Mouse (Mus musculus): Measurements from ENCODE around the gene Fchsd2.

The Fchsd2 gene

GRCm38 (mm10) chr7:101092618-101093017 is at the start of gene Fchsd2:
Gene Fchsd2, plus strand, starts transcription at chr7:101092863.
- DNase-seq (ENCODE audit: low spot score): no peak

GRCm38 (mm10) chr7:101043846-101044541 is 48.7 kb upstream of the Fchsd2 start:
- DNase-seq (ENCODE audit: low spot score): no peak

- no peak for DNase-seq (ENCODE audit: low spot score)
Measured at GRCm38 (mm10) chr7:101048247-101048646, 44.4 kb upstream of the Fchsd2 start.

GRCm38 (mm10) chr7:101049326-101050087 is 43.2 kb upstream of the Fchsd2 start:
- DNase-seq (ENCODE audit: low spot score): no peak

- no peak for DNase-seq (ENCODE audit: low spot score)
Measured at GRCm38 (mm10) chr7:101050724-101051550, 41.7 kb upstream of the Fchsd2 start.

GRCm38 (mm10) chr7:101051551-101052221 is 41.0 kb upstream of the Fchsd2 start:
- DNase-seq (ENCODE audit: low spot score): peak; percentile 92

GRCm38 (mm10) chr7:101053136-101053535 is 39.5 kb upstream of the Fchsd2 start:
- DNase-seq (ENCODE audit: low spot score): no peak

GRCm38 (mm10) chr7:101057309-101057708 is 35.4 kb upstream of the Fchsd2 start:
- no peak for DNase-seq (ENCODE audit: low spot score)

- no peak for DNase-seq (ENCODE audit: low spot score)
Measured at GRCm38 (mm10) chr7:101059188-101059587, 33.5 kb upstream of the Fchsd2 start.

- no peak for DNase-seq (ENCODE audit: low spot score)
Measured at GRCm38 (mm10) chr7:101060476-101060875, 32.2 kb upstream of the Fchsd2 start.

- peak; percentile 89 for DNase-seq (ENCODE audit: low spot score)
Measured at GRCm38 (mm10) chr7:101061381-101061780, 31.3 kb upstream of the Fchsd2 start.

GRCm38 (mm10) chr7:101062246-101062645 is 30.4 kb upstream of the Fchsd2 start:
- no peak for DNase-seq (ENCODE audit: low spot score)

- DNase-seq (ENCODE audit: low spot score): no peak
Measured at GRCm38 (mm10) chr7:101063523-101063922, 29.1 kb upstream of the Fchsd2 start.

- no peak for DNase-seq (ENCODE audit: low spot score)
Measured at GRCm38 (mm10) chr7:101064697-101065688, 27.7 kb upstream of the Fchsd2 start.

GRCm38 (mm10) chr7:101066009-101066408 is 26.7 kb upstream of the Fchsd2 start:
- DNase-seq (ENCODE audit: low spot score): no peak

GRCm38 (mm10) chr7:101066650-101067346 is 25.9 kb upstream of the Fchsd2 start:
- DNase-seq (ENCODE audit: low spot score): no peak

- no peak for DNase-seq (ENCODE audit: low spot score)
Measured at GRCm38 (mm10) chr7:101067521-101067920, 25.1 kb upstream of the Fchsd2 start.

GRCm38 (mm10) chr7:101069271-101069670 is 23.4 kb upstream of the Fchsd2 start:
- DNase-seq (ENCODE audit: low spot score): no peak

GRCm38 (mm10) chr7:101070406-101070805 is 22.3 kb upstream of the Fchsd2 start:
- no peak for DNase-seq (ENCODE audit: low spot score)

GRCm38 (mm10) chr7:101071020-101071419 is 21.6 kb upstream of the Fchsd2 start:
- DNase-seq (ENCODE audit: low spot score): no peak
